Mouse (Mus musculus): Measurements from ENCODE around the gene Tmem230. TPM values are rescaled to one million over a fixed set of nuclear protein-coding genes. Genes with fewer than 3 reads are reported as not detected.

The Tmem230 gene
- polyA plus RNA-seq (2012) = 19.2 and 29.8 TPM in 2 replicates

DNA sequence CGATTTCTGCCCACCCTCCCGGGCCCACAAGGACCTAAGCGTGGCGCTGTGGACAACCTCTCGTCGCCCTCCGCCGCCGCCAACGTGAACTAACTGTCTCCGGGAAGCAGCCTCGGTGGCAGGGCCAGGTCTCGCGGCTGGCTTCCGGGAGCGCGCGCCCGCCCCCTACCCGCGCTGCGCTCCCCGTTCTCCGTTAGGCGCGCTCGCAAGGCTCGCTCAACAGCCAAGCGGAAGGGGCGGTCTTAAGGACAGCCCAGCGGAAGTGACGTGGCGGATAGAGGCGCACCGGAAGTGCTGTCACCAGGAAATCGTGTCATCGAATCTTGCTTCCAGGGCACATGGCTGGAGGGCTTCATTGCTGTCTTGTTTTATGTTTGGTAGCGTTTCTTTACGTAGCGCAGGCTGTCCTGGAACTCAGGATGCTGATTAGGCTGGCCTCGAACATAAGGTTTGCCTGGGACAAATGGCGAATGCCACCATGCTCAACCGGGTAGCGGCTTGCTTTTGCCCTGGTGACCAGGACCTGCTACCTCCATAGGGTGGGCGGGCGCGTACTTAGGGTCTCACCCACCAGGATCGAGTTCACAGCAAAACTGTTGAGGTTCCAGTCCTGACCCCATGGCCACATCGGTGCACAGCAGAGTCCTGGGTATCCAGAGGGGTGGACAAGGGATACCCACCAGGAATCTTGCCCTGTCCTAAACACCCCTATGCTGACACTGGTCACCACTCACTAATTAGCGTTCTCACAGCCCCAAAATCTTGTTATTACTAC is at the start of gene Tmem230:
TSS of gene Tmem230 (minus strand) at position 269 of the 775 bp plus-strand sequence.

DNA sequence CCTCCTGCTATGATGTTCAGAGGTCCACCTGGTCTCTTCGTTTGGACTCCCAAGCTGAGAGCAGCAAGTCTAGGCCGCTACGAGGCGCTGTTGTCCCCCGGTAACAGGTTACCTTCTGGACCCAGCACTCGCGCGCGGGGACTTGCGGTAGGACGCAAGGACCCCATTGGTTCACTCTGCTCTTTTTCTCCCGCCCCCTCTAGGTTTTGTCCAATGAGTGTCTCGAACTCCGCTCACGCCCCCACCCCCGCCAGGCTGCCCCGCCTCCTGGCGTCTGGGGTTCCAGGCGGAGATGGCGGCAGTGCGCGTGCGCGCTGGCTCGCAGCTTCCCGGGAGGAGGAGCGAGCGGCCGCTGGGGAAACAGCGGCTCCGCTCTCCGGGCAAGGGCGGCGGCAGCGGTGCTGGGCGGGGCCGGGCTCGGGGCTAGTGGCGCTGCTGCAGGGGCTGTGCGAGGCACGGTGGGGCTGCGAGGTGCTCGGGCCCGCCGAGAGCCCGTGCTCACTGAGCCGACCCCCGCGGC is 15.3 kb upstream of the Tmem230 start, which contains the start of gene Cds2:
TSS of gene Cds2 (plus strand) at position 270 of the 520 bp plus-strand sequence.

DNA sequence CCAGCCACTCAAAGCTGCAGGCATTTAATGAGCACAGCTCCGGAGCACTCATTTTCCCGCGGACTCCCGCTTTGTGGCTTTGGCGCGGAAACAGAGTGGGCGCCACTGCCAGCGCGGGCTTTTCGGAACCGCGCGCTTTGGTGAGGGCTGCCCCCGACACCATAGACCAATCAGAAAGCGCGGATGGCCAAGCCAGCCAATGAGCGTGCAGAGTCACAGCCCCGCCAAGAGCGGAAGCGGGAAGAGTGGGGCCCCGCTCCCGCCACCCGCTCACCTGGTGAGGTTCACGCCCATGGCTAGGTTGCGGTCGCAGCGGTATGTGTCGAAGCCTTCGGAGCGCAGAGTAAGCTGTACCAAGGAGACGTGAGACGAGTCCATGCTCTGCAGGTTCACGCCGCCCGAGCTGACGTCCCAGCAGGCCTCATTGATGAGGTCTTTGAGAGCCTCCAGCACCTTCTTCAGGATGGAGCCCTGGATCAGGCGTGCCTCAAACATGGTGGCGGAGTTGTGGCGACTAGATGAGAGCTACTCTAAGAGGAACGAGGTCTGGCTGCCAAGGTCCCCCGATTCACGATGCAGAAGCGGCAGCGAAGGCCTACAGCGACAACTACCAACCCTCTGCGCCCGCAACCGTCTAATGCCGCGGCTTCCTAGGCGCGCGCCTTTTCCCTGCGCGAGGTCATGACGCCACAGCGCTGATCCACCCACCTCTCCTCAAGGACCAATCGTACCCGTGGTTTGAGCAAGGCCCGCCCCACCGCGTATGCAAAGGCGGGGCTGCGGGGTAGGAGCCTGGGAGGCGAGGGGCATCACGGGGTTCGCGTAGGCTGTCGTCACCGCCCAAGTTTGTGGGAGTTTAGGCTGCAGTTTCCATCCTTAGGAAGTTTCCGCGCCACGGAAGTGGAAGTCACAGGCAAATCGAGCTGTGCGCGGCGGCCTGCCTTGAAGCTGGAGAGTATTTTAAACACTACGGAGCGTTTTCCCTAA is 5.2 kb upstream of the Tmem230 start, which contains the start of gene Pcna:
TSS of gene Pcna (minus strand) at position 773 of the 987 bp plus-strand sequence.

Other genes with a start within 250 kb of the Tmem230 start
- gene Rassf2, start 217.5 kb downstream of the Tmem230 start, polyA plus RNA-seq (2012) = 27.7 and 31.0 TPM in 2 replicates
- 2.5 and 4.8 TPM in 2 replicates for gene Slc23a2, start 102.7 kb downstream of the Tmem230 start, polyA plus RNA-seq (2012)
- gene Pcna, start 5.5 kb upstream of the Tmem230 start, polyA plus RNA-seq (2012) = 50.7 and 50.9 TPM in 2 replicates
- 5.0 and 10.4 TPM in 2 replicates for gene Cds2, start 15.3 kb upstream of the Tmem230 start, polyA plus RNA-seq (2012)
- 0.04 TPM in 1 of 2 replicates, not detected in the other for gene Prokr2, start 137.6 kb upstream of the Tmem230 start, polyA plus RNA-seq (2012)